Mouse (Mus musculus) G1E (cell line): ENCODE data around the gene Zfp715.

ENCODE experiments used
- CTCF ChIP-seq: IDR thresholded peaks from 2 replicates; pipeline ENCODE4 v1.5.1; 2012; ENCODE audit warnings: low read depth, low read length, inconsistent platforms, mixed read lengths
- GATA2 ChIP-seq: IDR thresholded peaks from 2 replicates; pipeline ENCODE4 v1.6.1; 2012; ENCODE audit warnings: low read depth, low read length, inconsistent platforms, borderline replicate concordance

DNA sequence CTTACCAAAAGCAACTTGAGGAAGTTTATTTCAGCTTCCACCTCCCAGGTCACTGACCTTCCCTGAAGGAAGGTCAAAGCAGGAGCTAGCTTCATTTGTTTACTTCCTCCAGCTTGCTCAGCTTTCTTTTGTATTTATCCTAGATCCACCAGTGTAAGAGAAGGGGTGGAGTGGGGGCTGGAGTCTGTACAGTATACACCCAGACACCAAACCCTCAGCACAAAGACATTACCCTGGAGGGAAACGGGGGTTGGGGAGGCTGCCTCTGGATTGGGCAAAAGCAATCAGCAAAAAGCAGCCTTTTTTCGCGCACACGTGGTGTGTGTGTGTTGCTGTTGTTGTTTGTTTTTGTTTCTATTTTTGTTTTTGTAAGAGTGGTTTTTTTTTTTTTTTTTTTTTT lies 33.1 kb upstream of the Zfp715 start:
- TF ChIP-seq CTCF (no peak), GATA2 (no peak)
